ENCODE assay signal across 11 mouse cellular contexts in the genomic region with DNA sequence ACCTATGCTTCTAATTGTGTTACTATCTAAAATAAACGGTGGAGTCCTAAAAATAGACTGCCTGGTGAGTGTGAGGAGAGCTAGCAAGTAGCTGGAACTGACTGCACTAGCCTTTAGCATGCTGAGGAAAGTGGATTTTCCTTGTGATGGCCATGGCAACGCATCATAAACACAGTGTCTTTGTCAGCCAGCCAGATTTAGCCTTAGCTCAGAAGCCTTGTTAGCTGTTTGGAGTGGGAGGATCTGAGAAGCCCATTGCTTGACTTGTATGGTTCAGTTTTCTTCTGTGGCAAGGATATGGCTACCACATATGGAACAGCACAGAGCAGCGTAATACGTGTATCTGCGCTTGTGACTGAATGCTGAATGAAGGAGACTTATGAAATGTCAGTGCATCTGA.
DNase-seq lines count a peak whose midpoint lies in the region; ATAC-seq and TF ChIP-seq lines count a peak whose summit lies in the region.
"Had no signal": no experiment of that assay in that cellular context is flagged by ENCODE, and none has a peak within 500 bp of the region (broad histone marks: within the 10 kb centered on the region; RNA-seq: fewer than 3 reads in every experiment).

No protein-coding gene starts in this region.

- peaks cover 22% of the 10 kb centered on the region for H3K36me3 ChIP-seq in hindbrain, embryonic 14.5 days (replicated peaks; ENCODE audit: control insufficient read depth, insufficient read depth)
- no peaks in the 10 kb centered on the region for H3K36me3 ChIP-seq in hindbrain, embryonic 11.5 days (ENCODE audit: control insufficient read depth, insufficient read depth, low read length)
- H3K36me3 ChIP-seq in embryonic facial prominence, embryonic 10.5 days (replicated peaks): no peaks in the 10 kb centered on the region
- H3K36me3 ChIP-seq in heart, embryonic 13.5 days: no peaks in the 10 kb centered on the region
- H3K36me3 ChIP-seq in midbrain, embryonic 16.5 days (ENCODE audit: control insufficient read depth, insufficient read depth, low read length): peaks cover 15% of the 10 kb centered on the region
- no peaks in the 10 kb centered on the region for H3K36me3 ChIP-seq in limb, embryonic 10.5 days
- no peaks in the 10 kb centered on the region for H3K36me3 ChIP-seq in kidney, adult 2 months (ENCODE audit: control insufficient read depth, insufficient read depth, low read length)
- H3K36me3 ChIP-seq in intestine, embryonic 16.5 days (ENCODE audit: control insufficient read depth, insufficient read depth, low read length): no peaks in the 10 kb centered on the region
- H3K36me3 ChIP-seq: embryonic facial prominence, embryonic 12.5 days had no signal

- TF ChIP-seq CTCF in kidney, adult 2 months (conservative IDR thresholded peaks at IDR 0.05; ENCODE audit: insufficient read depth, insufficient read length, low read depth, low read length): no peak

- no peak overlapping the region for H3K27ac ChIP-seq in hindbrain, embryonic 14.5 days
- H3K27ac ChIP-seq in hindbrain, embryonic 11.5 days (ENCODE audit: low read depth, low read length): no peak overlapping the region
- H3K27ac ChIP-seq in embryonic facial prominence, embryonic 10.5 days (replicated peaks): no peak overlapping the region
- peak overlapping the region; percentile 72 for H3K27ac ChIP-seq in heart, embryonic 13.5 days (replicated peaks)
- H3K27ac ChIP-seq in midbrain, embryonic 16.5 days (ENCODE audit: low read length): peak overlapping the region; percentile 60
- H3K27ac ChIP-seq in limb, embryonic 10.5 days: no peak overlapping the region
- no peak overlapping the region for H3K27ac ChIP-seq in kidney, adult 2 months (ENCODE audit: insufficient read depth, low read depth, low read length)
- no peak overlapping the region for H3K27ac ChIP-seq in intestine, embryonic 16.5 days (ENCODE audit: low read length)
- H3K27ac ChIP-seq: embryonic facial prominence, embryonic 12.5 days had no signal

- H3K4me2 ChIP-seq in hindbrain, embryonic 14.5 days (replicated peaks): peak overlapping the region; percentile 51
- H3K4me2 ChIP-seq in hindbrain, embryonic 11.5 days (replicated peaks; ENCODE audit: low read depth, low read length): no peak overlapping the region
- peak overlapping the region; percentile 63 for H3K4me2 ChIP-seq in heart, embryonic 13.5 days
- H3K4me2 ChIP-seq in midbrain, embryonic 16.5 days (ENCODE audit: low read length): peak overlapping the region; percentile 59
- H3K4me2 ChIP-seq in intestine, embryonic 16.5 days (ENCODE audit: low read depth, low read length): no peak overlapping the region
- H3K4me2 ChIP-seq: embryonic facial prominence, embryonic 12.5 days; liver, embryonic 11.5 days had no signal

- 77% methylated on average over 5 of the region's 5 CpGs for whole genome bisulfite sequencing in hindbrain, embryonic 14.5 days
- WGBS in hindbrain, embryonic 11.5 days: 85% methylated on average over 5 of the region's 5 CpGs
- WGBS in embryonic facial prominence, embryonic 10.5 days: 84% methylated on average over 5 of the region's 5 CpGs
- WGBS in heart, embryonic 13.5 days: 61% methylated on average over 5 of the region's 5 CpGs
- 66% methylated on average over 5 of the region's 5 CpGs for WGBS in midbrain, embryonic 16.5 days
- WGBS in limb, embryonic 10.5 days: 89% methylated on average over 5 of the region's 5 CpGs
- WGBS in kidney, adult 2 months: 80% methylated on average over 5 of the region's 5 CpGs
- 77% methylated on average over 5 of the region's 5 CpGs for WGBS in intestine, embryonic 16.5 days

- H3K9ac ChIP-seq in hindbrain, embryonic 14.5 days: peak overlapping the region; percentile 37
- H3K9ac ChIP-seq in hindbrain, embryonic 11.5 days (ENCODE audit: low read depth, low read length): no peak overlapping the region
- H3K9ac ChIP-seq in heart, embryonic 13.5 days: no peak overlapping the region
- H3K9ac ChIP-seq in midbrain, embryonic 16.5 days (ENCODE audit: low read depth, low read length): peak overlapping the region; percentile 36
- H3K9ac ChIP-seq in intestine, embryonic 16.5 days (ENCODE audit: low read depth, low read length): no peak overlapping the region
- H3K9ac ChIP-seq: embryonic facial prominence, embryonic 12.5 days had no signal

- peaks cover 33% of the 10 kb centered on the region for H3K4me1 ChIP-seq in hindbrain, embryonic 14.5 days (replicated peaks; ENCODE audit: control insufficient read depth, insufficient read depth, low read length)
- peaks cover 4% of the 10 kb centered on the region for H3K4me1 ChIP-seq in hindbrain, embryonic 11.5 days (replicated peaks; ENCODE audit: control insufficient read depth, insufficient read depth, low read length)
- peaks cover 19% of the 10 kb centered on the region for H3K4me1 ChIP-seq in embryonic facial prominence, embryonic 10.5 days
- peaks cover 36% of the 10 kb centered on the region for H3K4me1 ChIP-seq in heart, embryonic 13.5 days
- H3K4me1 ChIP-seq in midbrain, embryonic 16.5 days (ENCODE audit: control insufficient read depth, insufficient read depth, low read length): peaks cover 30% of the 10 kb centered on the region
- peaks cover 15% of the 10 kb centered on the region for H3K4me1 ChIP-seq in limb, embryonic 10.5 days
- no peaks in the 10 kb centered on the region for H3K4me1 ChIP-seq in kidney, adult 2 months (ENCODE audit: control insufficient read depth, insufficient read depth, low read length)
- peaks cover 7% of the 10 kb centered on the region; the same call in 1 of the 2 replicates for H3K4me1 ChIP-seq in intestine, embryonic 16.5 days (ENCODE audit: control insufficient read depth, insufficient read depth, low read length)

- no peaks in the 10 kb centered on the region for H3K27me3 ChIP-seq in hindbrain, embryonic 14.5 days (ENCODE audit: control insufficient read depth, insufficient read depth, low read length)
- H3K27me3 ChIP-seq in hindbrain, embryonic 11.5 days (ENCODE audit: control insufficient read depth, insufficient read depth, low read length): no peaks in the 10 kb centered on the region
- H3K27me3 ChIP-seq in embryonic facial prominence, embryonic 10.5 days (replicated peaks; ENCODE audit: low read depth, poor library complexity, severe bottlenecking): no peaks in the 10 kb centered on the region
- no peaks in the 10 kb centered on the region for H3K27me3 ChIP-seq in heart, embryonic 13.5 days (replicated peaks)
- no peaks in the 10 kb centered on the region for H3K27me3 ChIP-seq in midbrain, embryonic 16.5 days (ENCODE audit: control insufficient read depth, insufficient read depth, low read depth, low read length)
- H3K27me3 ChIP-seq in limb, embryonic 10.5 days (ENCODE audit: low read depth, poor library complexity, severe bottlenecking): no peaks in the 10 kb centered on the region
- no peaks in the 10 kb centered on the region for H3K27me3 ChIP-seq in kidney, adult 2 months (replicated peaks; ENCODE audit: control insufficient read depth, insufficient read depth, low read length)
- H3K27me3 ChIP-seq in intestine, embryonic 16.5 days (replicated peaks; ENCODE audit: control insufficient read depth, insufficient read depth, low read length): no peaks in the 10 kb centered on the region
- H3K27me3 ChIP-seq: embryonic facial prominence, embryonic 12.5 days had no signal

- no peak for ATAC-seq in hindbrain, embryonic 14.5 days (ENCODE audit: low FRiP score)
- no peak for ATAC-seq in hindbrain, embryonic 11.5 days (ENCODE audit: low FRiP score)
- no peak for ATAC-seq in heart, embryonic 13.5 days (ENCODE audit: extremely low read depth, insufficient number of reproducible peaks, low FRiP score, low TSS enrichment)
- ATAC-seq in midbrain, embryonic 16.5 days: no peak
- no peak for ATAC-seq in intestine, embryonic 16.5 days

- H3K4me3 ChIP-seq in hindbrain, embryonic 14.5 days (replicated peaks; ENCODE audit: low read length): peak overlapping the region; percentile 15
- H3K4me3 ChIP-seq in hindbrain, embryonic 11.5 days (ENCODE audit: low read depth, low read length): no peak overlapping the region
- no peak overlapping the region for H3K4me3 ChIP-seq in embryonic facial prominence, embryonic 10.5 days
- peak overlapping the region; percentile 18; the same call in 1 of the 2 replicates for H3K4me3 ChIP-seq in heart, embryonic 13.5 days
- H3K4me3 ChIP-seq in midbrain, embryonic 16.5 days (ENCODE audit: low read depth, low read length): peak overlapping the region; percentile 33
- H3K4me3 ChIP-seq in limb, embryonic 10.5 days: no peak overlapping the region
- H3K4me3 ChIP-seq in kidney, adult 2 months (ENCODE audit: insufficient read depth, low read depth, low read length): no peak overlapping the region
- H3K4me3 ChIP-seq in intestine, embryonic 16.5 days (ENCODE audit: low read length): no peak overlapping the region
- H3K4me3 ChIP-seq: embryonic facial prominence, embryonic 12.5 days had no signal

- no peaks in the 10 kb centered on the region for H3K9me3 ChIP-seq in hindbrain, embryonic 14.5 days (ENCODE audit: control insufficient read depth, low read length)
- no peaks in the 10 kb centered on the region for H3K9me3 ChIP-seq in hindbrain, embryonic 11.5 days (ENCODE audit: control insufficient read depth, low read length)
- H3K9me3 ChIP-seq in embryonic facial prominence, embryonic 10.5 days: no peaks in the 10 kb centered on the region
- H3K9me3 ChIP-seq in heart, embryonic 13.5 days: no peaks in the 10 kb centered on the region
- no peaks in the 10 kb centered on the region for H3K9me3 ChIP-seq in midbrain, embryonic 16.5 days (replicated peaks; ENCODE audit: control insufficient read depth, low read length, poor library complexity, severe bottlenecking)
- H3K9me3 ChIP-seq in limb, embryonic 10.5 days (replicated peaks): no peaks in the 10 kb centered on the region
- no peaks in the 10 kb centered on the region for H3K9me3 ChIP-seq in intestine, embryonic 16.5 days (ENCODE audit: control insufficient read depth, low read length)
- H3K9me3 ChIP-seq: embryonic facial prominence, embryonic 12.5 days had no signal

- DNase-seq in hindbrain, embryonic 14.5 days (ENCODE audit: low spot score): no peak
- no peak for DNase-seq in hindbrain, embryonic 11.5 days (ENCODE audit: low spot score)
- DNase-seq in embryonic facial prominence, embryonic 10.5 days (ENCODE audit: low spot score): peak; percentile 5
- DNase-seq in limb, embryonic 10.5 days (ENCODE audit: low spot score): no peak
- no peak for DNase-seq in kidney, adult 2 months
- DNase-seq: cerebellum, adult 8-10 months had no signal

- no peak for TF ChIP-seq POLR2A in kidney, adult 2 months (IDR thresholded peaks at IDR 0.05; ENCODE audit: low read depth, low read length)

Comparison
In these comparisons a context has a peak if more than half of its experiments do, and no peak if none do; other contexts are left out.
1. H3K4me2 ChIP-seq: peak in hindbrain, embryonic 14.5 days (single experiment), heart, embryonic 13.5 days (single experiment) and midbrain, embryonic 16.5 days (single experiment); none in hindbrain, embryonic 11.5 days (single experiment) and intestine, embryonic 16.5 days (single experiment).
2. H3K4me3 ChIP-seq: peak in hindbrain, embryonic 14.5 days (single experiment), heart, embryonic 13.5 days (single experiment) and midbrain, embryonic 16.5 days (single experiment); none in hindbrain, embryonic 11.5 days (single experiment), embryonic facial prominence, embryonic 10.5 days (single experiment), limb, embryonic 10.5 days (single experiment), kidney, adult 2 months (single experiment) and intestine, embryonic 16.5 days (single experiment).
3. H3K9ac ChIP-seq: peak in hindbrain, embryonic 14.5 days (single experiment) and midbrain, embryonic 16.5 days (single experiment); none in hindbrain, embryonic 11.5 days (single experiment), heart, embryonic 13.5 days (single experiment) and intestine, embryonic 16.5 days (single experiment).
4. H3K27ac ChIP-seq: peak in heart, embryonic 13.5 days (single experiment) and midbrain, embryonic 16.5 days (single experiment); none in hindbrain, embryonic 14.5 days (single experiment), hindbrain, embryonic 11.5 days (single experiment), embryonic facial prominence, embryonic 10.5 days (single experiment), limb, embryonic 10.5 days (single experiment), kidney, adult 2 months (single experiment) and intestine, embryonic 16.5 days (single experiment).